Mouse (Mus musculus) limb, embryonic 13.5 days (tissue): ENCODE results near the gene Mrps36. TPM values are rescaled to one million over a fixed set of nuclear protein-coding genes. Genes with fewer than 3 reads are reported as not detected.
"Not testable (repeated sequence)": the region's sequence is repeated elsewhere in the genome, so short reads cannot be mapped to it uniquely, and the experiment has no call there.

ENCODE experiments used
- ATAC-seq: fragments of 200-750 bp; cut with Nextera tagmentation; 2 replicates; pipeline ENCODE4 v1.8.0; 2017; ENCODE audit warnings: low read depth, moderate number of reproducible peaks, moderate TSS enrichment; ENCODE audit not compliant: low FRiP score
- H3K27ac ChIP-seq: fragments of 300-500 bp; sonication (generic); 2 replicates; pipeline ENCODE4 v1.5.1; 2015; ENCODE audit warnings: inconsistent platforms, mild to moderate bottlenecking, moderate library complexity
- H3K27me3 ChIP-seq: fragments of 300-500 bp; sonication (generic); 2 replicates; pipeline ENCODE4 v1.6.1; 2015; ENCODE audit warnings: mild to moderate bottlenecking, inconsistent platforms
- H3K36me3 ChIP-seq: fragments of 300-500 bp; sonication (generic); 2 replicates; pipeline ENCODE4 v1.6.1; 2015; ENCODE audit warnings: inconsistent platforms, mild to moderate bottlenecking, moderate library complexity
- H3K4me1 ChIP-seq: fragments of 300-500 bp; sonication (generic); 2 replicates; pipeline ENCODE4 v1.6.1; 2015; ENCODE audit warnings: inconsistent platforms
- H3K4me2 ChIP-seq: fragments of 300-500 bp; sonication (generic); replicated peaks from 2 replicates; pipeline ENCODE4 v1.6.1; 2015; ENCODE audit warnings: inconsistent platforms, mild to moderate bottlenecking, moderate library complexity
- H3K4me3 ChIP-seq: fragments of 300-500 bp; sonication (generic); 2 replicates; pipeline ENCODE4 v1.5.1; 2015; ENCODE audit warnings: moderate library complexity, mild to moderate bottlenecking, inconsistent platforms
- H3K9ac ChIP-seq: fragments of 300-500 bp; sonication (generic); 2 replicates; pipeline ENCODE4 v1.6.1; 2015; ENCODE audit warnings: mild to moderate bottlenecking, inconsistent platforms
- H3K9me3 ChIP-seq: fragments of 300-500 bp; sonication (generic); 2 replicates; pipeline ENCODE4 v1.6.1; 2016; ENCODE audit warnings: inconsistent platforms
- WGBS: fragments of 180-500 bp; shearing (Covaris S2); methylation state at CpG from one replicate; pipeline ENCODE4 v1.1.7; 2015; 5-methylcytosine and 5-hydroxymethylcytosine counted together
- polyA plus RNA-seq: library from polyadenylated mRNA; unstranded; fragments of >200 nt; fragmentation: Nextera tagmentation; extraction: Ambion mirVana; gene quantifications from 2 replicates; pipeline ENCODE4 v1.2.1, GENCODE M21; 2015

Gene Mrps36
- polyA plus RNA-seq, 1 experiment from 2014 or later, result 100.0 TPM

DNA sequence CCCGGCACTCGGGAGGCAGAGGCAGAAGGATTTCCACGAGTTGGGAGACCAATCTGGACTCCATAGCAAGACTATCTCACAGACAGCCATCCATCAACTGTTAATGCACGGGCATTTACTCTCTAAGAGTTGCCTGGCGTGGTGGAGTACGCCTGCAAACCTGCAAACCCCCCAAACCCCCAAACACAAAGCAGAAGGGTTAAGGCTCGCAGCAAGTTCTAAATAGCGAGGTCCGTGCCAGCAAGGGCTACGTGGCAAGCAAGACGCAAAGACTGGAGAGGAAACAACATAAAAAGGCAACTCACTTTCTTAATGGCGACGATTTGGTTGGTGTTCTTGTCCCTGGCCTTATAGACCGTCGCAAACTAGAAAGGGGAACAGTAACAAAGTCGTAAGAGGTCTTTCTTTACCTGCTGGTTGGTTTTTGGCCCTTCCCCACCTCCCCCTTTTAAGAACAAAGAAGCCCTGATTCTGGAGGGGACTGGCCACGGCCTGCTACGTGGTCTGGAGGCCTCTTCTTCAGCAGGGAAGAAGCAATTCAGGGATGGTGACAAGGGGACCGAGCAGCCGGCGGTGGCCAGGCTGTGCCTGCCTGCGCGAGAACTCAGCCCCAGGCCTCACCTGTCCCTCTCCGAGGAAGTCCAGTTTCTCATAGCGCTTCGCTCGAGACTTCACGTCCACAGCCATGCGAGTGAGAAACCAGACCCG, 14.2 kb downstream of the Mrps36 start:
- H3K9me3 ChIP-seq, result no peaks in the 10 kb centered on the region
- 1% methylated on average over 30 of the region's 30 CpGs for WGBS
- peaks cover 24% of the 10 kb centered on the region for H3K36me3 ChIP-seq
- H3K4me1 ChIP-seq, result peaks cover 19% of the 10 kb centered on the region
- H3K4me3 ChIP-seq, result peak overlapping the region; percentile 92
- H3K27me3 ChIP-seq, result no peaks in the 10 kb centered on the region
- peak overlapping the region; percentile 96 for H3K27ac ChIP-seq
- H3K4me2 ChIP-seq, result peak overlapping the region; percentile 77
- peak overlapping the region; percentile 92 for H3K9ac ChIP-seq
- ATAC-seq, result no peak

DNA sequence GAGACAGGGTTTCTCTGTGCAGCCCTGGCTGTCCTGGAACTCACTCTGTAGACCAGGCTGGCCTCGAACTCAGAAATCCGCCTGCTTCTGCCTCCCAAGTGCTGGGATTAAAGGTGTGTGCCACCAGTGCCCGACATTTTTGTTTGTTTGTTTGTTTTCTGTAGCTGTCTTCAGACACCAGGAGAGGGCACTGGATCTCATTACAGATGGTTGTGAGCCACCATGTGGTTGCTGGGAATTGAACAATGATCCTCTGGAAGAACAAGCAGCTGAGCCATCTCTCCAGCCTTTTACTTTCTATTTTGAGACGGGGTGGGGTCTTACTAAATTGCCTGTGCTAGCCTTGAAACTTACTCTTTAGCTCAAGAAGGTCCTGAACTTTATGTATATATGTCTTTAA, 15.9 kb downstream of the Mrps36 start:
- WGBS, result 91% methylated on average over 4 of the region's 4 CpGs
- not testable (repeated sequence) for H3K27me3 ChIP-seq, ATAC-seq, H3K9me3 ChIP-seq, H3K9ac ChIP-seq, H3K27ac ChIP-seq
- H3K4me2 ChIP-seq, result peak overlapping the region; percentile 77; the same call in 1 of the 2 replicates
- H3K36me3 ChIP-seq, result peaks cover 37% of the 10 kb centered on the region
- H3K4me3 ChIP-seq, result 0 out of 2 replicates have a peak overlapping the region, but pooled peaks have one; percentile 92
- peaks cover 19% of the 10 kb centered on the region for H3K4me1 ChIP-seq

DNA sequence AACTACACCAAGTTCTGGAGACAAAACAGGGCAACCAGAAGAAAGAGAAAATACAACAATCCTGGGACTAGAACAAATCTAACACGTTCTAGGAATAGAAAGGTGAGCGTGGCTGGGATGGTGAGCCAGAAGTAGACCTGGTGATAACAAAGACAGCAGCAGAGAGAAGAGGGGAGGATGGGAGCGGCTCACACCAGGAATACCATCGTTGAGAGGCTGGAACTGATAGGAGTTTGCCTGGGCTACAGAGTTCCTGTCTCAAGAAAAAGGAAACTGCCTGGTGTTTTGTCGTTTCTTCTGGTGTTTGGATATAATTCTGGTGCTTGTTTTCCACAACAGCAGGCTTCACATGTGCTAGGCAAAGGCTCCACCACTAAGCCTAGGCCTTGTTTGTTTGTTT, 16.4 kb downstream of the Mrps36 start:
- Histone ChIP-seq H3K4me1 (peaks cover 19% of the 10 kb centered on the region), H3K4me3 (no peak overlapping the region), H3K36me3 (peaks cover 39% of the 10 kb centered on the region), H3K4me2 (no peak overlapping the region), H3K9ac (no peak overlapping the region), H3K9me3 (no peaks in the 10 kb centered on the region), H3K27ac (no peak overlapping the region), H3K27me3 (no peaks in the 10 kb centered on the region)
- ATAC-seq, result no peak
- WGBS, result 95% methylated on average over 5 of the region's 5 CpGs

DNA sequence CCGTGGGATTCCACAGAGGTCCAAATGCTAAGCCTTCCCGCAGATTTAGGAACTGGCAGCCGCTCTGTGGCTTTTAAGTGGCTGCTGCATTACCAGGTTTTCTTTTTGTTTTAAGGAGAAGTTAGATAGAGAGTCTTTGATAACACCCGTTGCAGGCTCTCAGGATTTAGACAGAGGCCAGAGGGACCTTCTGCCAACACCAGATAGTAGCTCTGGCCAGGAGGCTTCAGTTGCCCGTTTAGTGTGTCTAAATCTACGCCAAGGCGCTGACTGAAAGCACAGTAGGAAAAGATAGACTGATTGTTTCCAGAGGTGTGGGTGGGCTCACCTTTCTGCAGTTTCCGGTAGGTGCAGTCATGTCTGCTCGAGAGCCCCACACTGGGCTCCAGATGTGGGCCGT, 19.3 kb downstream of the Mrps36 start:
- ATAC-seq, result no peak
- no peak overlapping the region for H3K4me2 ChIP-seq
- no peak overlapping the region for H3K4me3 ChIP-seq
- H3K27ac ChIP-seq, result no peak overlapping the region
- H3K4me1 ChIP-seq, result peaks cover 19% of the 10 kb centered on the region
- no peaks in the 10 kb centered on the region for H3K9me3 ChIP-seq
- no peak overlapping the region for H3K9ac ChIP-seq
- H3K27me3 ChIP-seq, result no peaks in the 10 kb centered on the region
- WGBS, result 86% methylated on average over 10 of the region's 10 CpGs
- peaks cover 63% of the 10 kb centered on the region for H3K36me3 ChIP-seq

DNA sequence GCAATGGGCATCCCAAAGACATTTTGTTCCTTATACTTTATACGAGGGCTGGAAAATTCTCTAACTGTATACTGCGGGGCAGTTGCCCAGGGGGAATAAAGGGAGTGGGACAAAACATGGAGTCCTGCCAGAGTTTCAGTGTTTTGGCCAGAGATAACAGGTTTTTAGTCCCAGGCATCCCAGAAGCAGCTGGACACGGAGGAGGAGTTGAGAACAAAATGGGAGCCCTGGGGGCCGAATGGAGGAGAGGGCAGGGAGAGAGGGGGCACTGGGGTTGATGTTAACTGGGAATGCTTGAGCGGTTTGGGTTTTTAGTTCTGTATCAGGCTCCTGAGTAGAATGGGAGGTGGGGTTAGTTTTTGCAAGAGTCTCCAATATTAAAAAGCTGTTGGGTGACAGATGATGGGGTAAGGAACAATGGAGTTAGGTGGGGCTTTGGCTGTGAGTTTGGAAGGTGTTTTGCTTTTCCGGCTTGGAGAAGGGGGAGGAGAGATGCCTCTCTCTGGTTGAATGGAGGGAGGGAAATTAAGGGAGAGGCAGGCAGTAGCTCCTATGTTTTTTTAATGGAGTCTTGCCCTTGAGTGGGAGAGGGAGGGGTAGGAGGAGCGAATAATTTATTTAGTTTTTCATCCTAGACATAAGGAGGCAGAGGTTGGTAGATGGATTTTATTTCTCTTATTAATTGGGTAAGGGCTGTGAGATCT, 20.3 kb downstream of the Mrps36 start:
- Histone ChIP-seq H3K9me3 (no peaks in the 10 kb centered on the region), H3K4me3 (no peak overlapping the region), H3K27ac (no peak overlapping the region), H3K4me1 (peaks cover 15% of the 10 kb centered on the region), H3K27me3 (no peaks in the 10 kb centered on the region), H3K9ac (no peak overlapping the region), H3K36me3 (peaks cover 71% of the 10 kb centered on the region), H3K4me2 (no peak overlapping the region)
- 87% methylated on average over 7 of the region's 7 CpGs for WGBS
- no peak for ATAC-seq

DNA sequence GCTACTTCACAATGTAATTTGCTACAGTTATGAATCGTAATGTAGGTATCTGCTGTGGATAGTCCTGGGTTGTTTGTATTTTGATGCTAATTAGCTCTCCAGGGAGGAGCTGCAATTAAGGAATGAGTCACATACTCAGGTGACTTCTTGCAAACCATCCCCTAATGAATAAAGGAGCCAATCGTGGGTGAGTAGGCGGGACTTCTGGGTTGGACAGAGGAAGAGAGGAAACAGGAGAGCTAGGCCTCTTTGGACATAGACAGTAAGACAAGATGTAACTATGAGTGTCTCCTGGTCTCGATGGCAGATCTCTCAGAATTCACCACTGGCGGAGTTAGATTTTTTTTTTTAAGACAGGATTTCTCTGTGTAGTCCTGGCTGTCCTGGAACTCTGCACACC, 22.8 kb downstream of the Mrps36 start:
- Histone ChIP-seq H3K36me3 (peaks cover 73% of the 10 kb centered on the region), H3K9me3 (no peaks in the 10 kb centered on the region), H3K9ac (no peak overlapping the region), H3K4me1 (no peaks in the 10 kb centered on the region), H3K27me3 (no peaks in the 10 kb centered on the region), H3K4me3 (no peak overlapping the region), H3K27ac (no peak overlapping the region), H3K4me2 (no peak overlapping the region)
- ATAC-seq, result no peak
- WGBS, result 82% methylated on average over 5 of the region's 5 CpGs

DNA sequence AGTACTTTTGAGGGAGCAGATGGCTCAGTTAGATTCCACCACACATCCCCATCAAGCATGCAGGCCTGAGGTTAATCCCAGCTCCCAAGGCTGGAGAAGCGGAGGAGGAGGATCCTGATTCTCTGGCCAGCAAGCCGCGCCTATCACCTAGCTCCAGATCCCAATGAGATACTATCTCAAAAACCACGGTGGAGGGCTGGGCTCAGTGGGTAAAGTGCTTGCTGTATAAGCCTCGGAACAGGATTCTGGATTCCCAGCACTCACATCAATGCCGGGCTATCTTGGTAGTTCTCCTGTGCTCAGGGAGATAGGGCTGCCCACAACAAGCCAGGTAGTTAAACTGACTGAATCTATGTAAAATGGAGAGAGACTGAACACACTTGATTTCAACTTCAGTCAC, 29.0 kb downstream of the Mrps36 start:
- WGBS, result 93% methylated on average over 6 of the region's 6 CpGs
- peaks cover 90% of the 10 kb centered on the region for H3K36me3 ChIP-seq

DNA sequence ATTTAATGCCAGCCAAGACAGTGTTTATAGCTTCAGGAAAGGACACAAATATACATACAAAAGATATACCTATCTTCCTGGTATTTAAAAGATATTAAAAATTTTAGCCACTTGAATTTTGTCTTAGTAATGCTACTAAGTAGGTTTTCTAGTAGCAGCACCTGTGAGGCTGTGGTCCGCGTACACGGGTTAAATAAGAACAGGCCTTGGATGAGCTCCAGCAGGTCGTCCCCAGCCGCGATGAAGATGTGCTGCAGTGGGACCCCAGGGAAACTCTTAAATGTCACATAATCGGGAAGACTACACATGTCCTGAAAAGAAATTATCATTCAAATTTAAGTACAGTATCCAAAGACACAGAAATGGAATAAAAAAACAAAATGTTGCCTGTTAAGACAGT, 38.3 kb downstream of the Mrps36 start:
- Histone ChIP-seq H3K27ac (no peak overlapping the region), H3K4me1 (no peaks in the 10 kb centered on the region), H3K9me3 (no peaks in the 10 kb centered on the region), H3K27me3 (no peaks in the 10 kb centered on the region), H3K36me3 (peaks cover 94% of the 10 kb centered on the region), H3K4me2 (no peak overlapping the region), H3K4me3 (no peak overlapping the region), H3K9ac (no peak overlapping the region)
- ATAC-seq, result no peak
- 94% methylated on average over 7 of the region's 7 CpGs for WGBS

More for the DNA sequence above, 29.0 kb downstream of the Mrps36 start:
- Histone ChIP-seq H3K9me3 (no peaks in the 10 kb centered on the region), H3K27ac (no peak overlapping the region), H3K9ac (no peak overlapping the region), H3K4me2 (no peak overlapping the region), H3K4me3 (no peak overlapping the region), H3K4me1 (no peaks in the 10 kb centered on the region), H3K27me3 (no peaks in the 10 kb centered on the region)
- ATAC-seq, result no peak

DNA sequence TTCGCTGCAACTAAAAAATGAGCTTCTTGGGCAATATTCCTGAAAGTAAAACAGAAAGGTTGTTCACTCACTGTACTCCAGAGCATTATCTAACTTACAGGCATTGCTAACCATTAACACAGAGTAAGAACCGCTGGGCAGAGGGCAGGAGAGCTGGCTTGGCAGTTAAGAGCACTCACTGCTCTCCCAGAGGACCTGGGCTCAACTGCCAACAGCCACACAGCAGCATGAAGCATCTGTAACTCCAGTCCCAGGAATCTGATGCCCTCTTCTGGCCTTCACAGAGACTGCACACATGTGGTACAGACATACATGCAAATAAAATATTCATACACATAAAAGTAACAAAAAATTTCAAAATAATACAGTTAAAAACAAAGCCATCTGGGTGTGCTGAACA, 41.0 kb downstream of the Mrps36 start:
- H3K27ac ChIP-seq, result no peak overlapping the region
- H3K36me3 ChIP-seq, result peaks cover 93% of the 10 kb centered on the region
- H3K9ac ChIP-seq, result no peak overlapping the region
- ATAC-seq, result no peak
- H3K4me1 ChIP-seq, result no peaks in the 10 kb centered on the region
- no peak overlapping the region for H3K4me3 ChIP-seq
- 91% methylated on average over 2 of the region's 2 CpGs for WGBS
- H3K9me3 ChIP-seq, result no peaks in the 10 kb centered on the region
- H3K4me2 ChIP-seq, result no peak overlapping the region
- H3K27me3 ChIP-seq, result no peaks in the 10 kb centered on the region

DNA sequence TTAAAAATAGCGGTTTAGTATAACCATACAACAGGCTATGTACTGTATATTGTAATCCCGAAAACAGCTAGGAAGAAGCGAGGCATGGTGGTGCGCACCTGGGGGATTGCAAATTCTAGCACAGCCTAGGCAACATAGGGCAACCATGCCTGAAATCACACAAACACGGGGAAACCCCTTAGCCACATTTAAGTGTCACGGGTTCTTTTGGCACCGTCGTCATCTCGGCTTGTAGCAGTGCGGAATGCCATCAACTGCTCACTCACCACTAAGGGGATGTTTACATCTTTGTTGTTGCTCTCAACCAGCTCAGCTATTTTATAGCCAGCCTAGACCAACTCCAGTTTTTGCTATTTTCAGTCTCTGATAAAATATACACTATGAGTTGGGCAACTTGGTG, 45.6 kb downstream of the Mrps36 start:
- Histone ChIP-seq H3K4me1 (no peaks in the 10 kb centered on the region), H3K27me3 (no peaks in the 10 kb centered on the region), H3K9ac (no peak overlapping the region), H3K27ac (no peak overlapping the region), H3K4me3 (no peak overlapping the region), H3K36me3 (peaks cover 83% of the 10 kb centered on the region), H3K4me2 (no peak overlapping the region), H3K9me3 (no peaks in the 10 kb centered on the region)
- 97% methylated on average over 10 of the region's 10 CpGs for WGBS
- no peak for ATAC-seq

DNA sequence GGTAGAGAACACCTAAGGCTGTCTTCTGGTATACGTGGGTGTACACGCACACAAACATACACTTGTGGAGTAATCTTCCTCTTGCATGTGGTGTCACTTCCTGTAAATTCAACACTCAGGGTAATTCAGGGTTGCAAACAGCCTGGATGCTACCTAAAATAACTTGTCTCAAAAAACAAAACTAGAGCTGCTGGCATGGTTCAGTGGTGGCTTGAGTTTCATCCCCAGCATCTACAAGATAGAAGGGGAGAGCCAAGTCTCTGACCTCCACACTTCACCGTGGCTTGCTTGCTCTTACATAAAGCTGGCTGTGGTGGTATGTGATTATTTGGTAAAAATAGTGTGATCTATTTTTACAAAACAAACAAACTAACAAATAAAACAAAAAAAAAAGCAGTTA, 46.9 kb downstream of the Mrps36 start:
- Histone ChIP-seq H3K4me2 (no peak overlapping the region), H3K9me3 (no peaks in the 10 kb centered on the region), H3K27ac (no peak overlapping the region), H3K9ac (no peak overlapping the region), H3K27me3 (no peaks in the 10 kb centered on the region), H3K4me3 (no peak overlapping the region), H3K4me1 (no peaks in the 10 kb centered on the region), H3K36me3 (peaks cover 71% of the 10 kb centered on the region)
- no peak for ATAC-seq
- WGBS, result 93% methylated on average over 3 of the region's 3 CpGs

DNA sequence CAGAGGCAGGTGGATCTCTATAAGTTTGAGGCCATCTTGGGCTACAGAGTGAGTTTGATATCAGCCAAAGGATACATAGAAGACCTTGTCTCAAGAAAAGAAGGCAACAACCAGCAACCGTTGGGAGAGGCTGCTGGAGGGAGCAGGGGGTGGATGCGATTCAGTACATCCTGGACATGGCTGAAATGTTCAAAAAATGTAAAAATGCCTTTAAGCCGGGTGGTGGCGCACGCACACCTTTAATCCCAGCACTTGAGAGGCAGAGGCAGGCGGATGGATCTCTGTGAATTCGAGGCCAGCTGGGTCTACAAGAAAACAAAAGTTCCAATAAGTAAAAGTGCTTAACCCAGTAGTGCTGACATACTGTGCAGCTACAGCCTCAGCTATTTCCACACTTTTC, 56.9 kb downstream of the Mrps36 start:
- H3K27me3 ChIP-seq, result no peaks in the 10 kb centered on the region
- WGBS, result 66% methylated on average over 7 of the region's 7 CpGs
- H3K4me2 ChIP-seq, result no peak overlapping the region
- no peak overlapping the region for H3K27ac ChIP-seq
- no peaks in the 10 kb centered on the region for H3K4me1 ChIP-seq
- no peak overlapping the region for H3K9ac ChIP-seq
- H3K9me3 ChIP-seq, result no peaks in the 10 kb centered on the region
- H3K4me3 ChIP-seq, result no peak overlapping the region
- 0 out of 2 replicates have a peak, but pooled peaks cover 3% of the 10 kb centered on the region for H3K36me3 ChIP-seq
- no peak for ATAC-seq
